Mouse (Mus musculus): Measurements from ENCODE around the gene Rps6ka2. TPM values are rescaled to one million over a fixed set of nuclear protein-coding genes. Genes with fewer than 3 reads are reported as not detected.
"Not testable (repeated sequence)": the region's sequence is repeated elsewhere in the genome, so short reads cannot be mapped to it uniquely, and the experiment has no call there.

Gene Rps6ka2
- total RNA-seq (2014; fragmentation: Nextera tagmentation) (not detected in 2 replicates), total RNA-seq (2017) (0.06 and 0.22 TPM in 2 replicates), polyA plus RNA-seq (2012) (not detected in 2 replicates)

DNA sequence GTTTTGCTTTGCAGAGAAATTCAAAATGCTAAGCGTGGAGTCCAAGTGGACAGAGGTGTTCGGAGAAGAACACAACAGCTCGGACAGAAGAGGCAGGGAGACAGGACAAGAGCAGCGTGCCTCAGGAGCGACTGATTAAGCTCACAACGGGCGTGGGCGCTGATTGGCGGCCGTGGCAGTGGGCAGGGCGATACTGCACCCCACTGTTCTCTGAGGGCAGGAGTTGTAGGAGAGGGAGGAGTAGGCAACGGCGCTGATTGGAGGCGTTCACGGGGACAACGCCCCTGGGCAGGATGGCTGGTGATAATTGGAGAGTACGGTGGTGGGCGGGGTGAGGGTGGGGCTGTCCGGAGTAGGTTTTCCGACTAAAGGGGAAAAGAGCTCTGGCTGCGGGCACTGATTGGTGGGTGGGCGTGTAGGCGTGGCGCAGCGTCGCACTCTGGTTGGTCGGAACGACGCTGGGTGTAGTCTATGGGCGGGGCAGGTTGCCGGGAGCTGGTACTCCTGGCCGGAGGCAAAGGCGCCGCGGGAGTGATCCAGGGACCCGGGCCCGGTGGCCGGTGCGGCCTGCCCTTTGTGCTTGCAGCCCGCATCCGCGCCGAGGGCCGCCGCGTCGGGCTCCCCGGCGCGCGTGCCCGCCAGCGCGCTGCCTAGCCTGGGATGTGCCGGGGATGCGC, at the start of gene Rps6ka2:
Gene Rps6ka2, plus strand, starts transcription at position 489 of the 677 bp plus-strand sequence.
- ATAC-seq (ENCODE audit: extremely low read depth, insufficient number of reproducible peaks, low FRiP score, poor library complexity, severe bottlenecking) (no peak), DNase-seq (ENCODE audit: low spot score) (no peak)
- no peaks in the 10 kb centered on the region for H3K4me1 ChIP-seq (ENCODE audit: insufficient read depth, low read depth, low read length)
- peaks cover 3% of the 10 kb centered on the region for H3K27me3 ChIP-seq (ENCODE audit: insufficient read depth, low read length)
- H3K9me3 ChIP-seq (replicated peaks) = peaks cover 13% of the 10 kb centered on the region
- no peaks in the 10 kb centered on the region for H3K36me3 ChIP-seq (replicated peaks)
- TF ChIP-seq GATA1 (IDR thresholded peaks at IDR 0.05; ENCODE audit: borderline replicate concordance, low read length) (no peak), TAL1 (conservative IDR thresholded peaks at IDR 0.05; ENCODE audit: low read depth, low read length) (no peak), CTCF (IDR thresholded peaks at IDR 0.05; ENCODE audit: low read depth, low read length) (no peak), POLR2AphosphoS5 (IDR thresholded peaks at IDR 0.05; ENCODE audit: insufficient replicate concordance, low read depth, low read length) (no peak), GATA2 (IDR thresholded peaks at IDR 0.05; ENCODE audit: borderline replicate concordance, low read depth, low read length) (no peak)
- H3K4me3 ChIP-seq (ENCODE audit: low read depth, low read length) = no peak within 1 kb of the TSS; the same call in 1 of the 2 replicates

DNA sequence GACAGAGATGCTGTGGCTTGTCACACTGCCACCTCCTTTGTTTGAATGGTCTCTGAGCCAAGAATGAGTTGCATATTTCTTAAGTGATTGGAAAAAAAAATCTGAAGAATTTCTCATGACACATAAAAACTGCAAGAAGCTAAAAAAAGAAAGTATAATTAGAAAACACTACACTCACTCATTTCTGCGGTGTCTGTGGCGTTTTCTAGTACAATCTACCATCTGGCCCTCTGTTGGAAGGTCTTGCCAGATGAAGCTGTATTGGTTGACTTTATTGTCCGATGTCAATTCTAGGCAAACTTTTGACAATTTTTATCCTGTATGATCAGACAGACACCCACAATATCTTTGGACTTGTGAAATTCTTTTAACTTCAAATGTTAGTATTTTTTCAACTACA, 49.1 kb upstream of the Rps6ka2 start:
- DNase-seq (ENCODE audit: low spot score); ATAC-seq (ENCODE audit: extremely low read depth, insufficient number of reproducible peaks, low FRiP score, poor library complexity, severe bottlenecking); H3K27me3 ChIP-seq (ENCODE audit: insufficient read depth, low read length); H3K9me3 ChIP-seq (replicated peaks); H3K4me1 ChIP-seq (ENCODE audit: insufficient read depth, low read depth, low read length); H3K36me3 ChIP-seq (replicated peaks); H3K4me3 ChIP-seq (ENCODE audit: low read depth, low read length): not testable (repeated sequence)

DNA sequence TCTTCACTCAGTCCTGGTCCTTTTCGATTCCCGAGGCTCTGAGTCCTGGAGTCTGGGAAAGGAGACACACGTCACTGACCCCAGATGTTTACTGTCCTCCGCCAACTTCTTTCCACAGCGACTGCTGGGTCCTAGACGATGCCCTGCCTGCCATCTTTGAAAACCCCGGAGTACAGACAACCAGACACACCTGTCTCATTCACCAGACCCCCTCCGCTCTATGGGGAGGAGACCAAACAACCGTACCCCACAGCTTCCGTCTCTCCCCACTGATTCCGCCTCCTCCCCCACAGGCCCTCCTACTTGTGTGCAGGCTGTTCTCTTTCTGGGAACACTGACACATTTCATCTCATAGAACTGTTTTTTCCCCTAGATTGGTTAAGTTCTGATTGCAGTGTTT, 47.4 kb upstream of the Rps6ka2 start:
- DNase-seq (ENCODE audit: low spot score); H3K4me1 ChIP-seq (ENCODE audit: insufficient read depth, low read depth, low read length); H3K9me3 ChIP-seq (replicated peaks); ATAC-seq (ENCODE audit: extremely low read depth, insufficient number of reproducible peaks, low FRiP score, poor library complexity, severe bottlenecking); H3K36me3 ChIP-seq (replicated peaks); H3K27me3 ChIP-seq (ENCODE audit: insufficient read depth, low read length); H3K4me3 ChIP-seq (ENCODE audit: low read depth, low read length): not testable (repeated sequence)

DNA sequence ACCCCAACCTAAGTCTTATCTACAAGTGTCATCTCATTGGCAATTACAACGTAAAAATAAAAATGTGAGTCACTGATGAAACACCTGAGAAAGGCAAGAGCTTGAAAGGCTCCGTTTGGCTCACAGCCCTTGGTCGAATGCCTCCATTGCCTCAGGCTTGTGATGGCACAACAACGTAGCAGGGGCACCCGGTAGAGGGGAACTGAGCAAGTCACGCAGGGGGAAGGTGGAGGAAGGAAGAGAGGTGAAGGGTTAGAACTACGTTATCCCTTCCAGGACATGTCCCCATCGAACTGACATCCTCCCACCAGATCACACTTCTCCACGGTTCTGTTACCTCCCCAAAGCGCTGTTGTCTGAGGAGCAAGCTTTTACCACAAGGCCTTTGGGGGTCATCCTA, 43.4 kb upstream of the Rps6ka2 start:
- not testable (repeated sequence) for H3K36me3 ChIP-seq (replicated peaks); H3K4me3 ChIP-seq (ENCODE audit: low read depth, low read length); H3K27me3 ChIP-seq (ENCODE audit: insufficient read depth, low read length); H3K9me3 ChIP-seq (replicated peaks); ATAC-seq (ENCODE audit: extremely low read depth, insufficient number of reproducible peaks, low FRiP score, poor library complexity, severe bottlenecking); DNase-seq (ENCODE audit: low spot score); H3K4me1 ChIP-seq (ENCODE audit: insufficient read depth, low read depth, low read length)

DNA sequence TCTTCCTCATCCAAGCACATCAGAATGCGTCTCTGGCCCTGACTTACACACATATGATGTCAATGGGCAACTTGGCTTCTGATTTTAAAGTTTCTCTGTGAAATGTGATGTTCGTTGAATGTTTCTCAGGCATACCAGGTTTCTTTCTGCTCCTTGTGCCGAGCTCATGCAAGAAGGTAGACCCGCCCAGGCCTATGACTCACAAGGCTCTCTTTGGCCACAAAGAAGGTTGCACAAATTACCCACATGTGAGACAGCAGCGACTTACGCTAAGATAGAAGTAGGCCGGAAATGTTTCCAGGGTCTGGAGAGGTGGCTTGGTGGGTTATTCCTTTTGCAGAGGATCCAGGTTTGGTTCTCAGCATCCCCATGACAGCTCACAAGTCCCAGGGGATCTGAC, 35.9 kb upstream of the Rps6ka2 start:
- DNase-seq (ENCODE audit: low spot score); H3K36me3 ChIP-seq (replicated peaks); H3K27me3 ChIP-seq (ENCODE audit: insufficient read depth, low read length); H3K4me3 ChIP-seq (ENCODE audit: low read depth, low read length); H3K4me1 ChIP-seq (ENCODE audit: insufficient read depth, low read depth, low read length); ATAC-seq (ENCODE audit: extremely low read depth, insufficient number of reproducible peaks, low FRiP score, poor library complexity, severe bottlenecking); H3K9me3 ChIP-seq (replicated peaks): not testable (repeated sequence)

DNA sequence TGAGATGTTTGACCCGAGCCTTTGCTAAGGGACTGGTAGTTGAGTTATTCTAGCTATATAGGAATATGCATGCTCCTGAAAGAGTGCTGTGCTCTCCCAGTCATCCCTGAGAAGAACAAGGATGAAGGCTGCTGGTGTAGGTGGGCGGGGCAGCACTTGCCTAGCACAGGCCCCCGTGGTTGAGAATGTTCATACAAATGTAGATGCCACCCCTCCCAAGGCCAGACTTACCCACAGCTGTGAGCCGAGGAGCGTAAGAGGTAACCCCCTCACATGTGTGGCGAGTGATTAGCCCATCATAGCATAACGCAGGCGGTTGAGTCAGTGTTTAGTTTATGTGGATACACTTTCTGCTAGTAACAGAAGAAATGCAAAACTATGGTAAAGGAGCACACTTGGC, 34.6 kb upstream of the Rps6ka2 start:
- H3K4me3 ChIP-seq (ENCODE audit: low read depth, low read length); H3K9me3 ChIP-seq (replicated peaks); ATAC-seq (ENCODE audit: extremely low read depth, insufficient number of reproducible peaks, low FRiP score, poor library complexity, severe bottlenecking); H3K36me3 ChIP-seq (replicated peaks); DNase-seq (ENCODE audit: low spot score); H3K4me1 ChIP-seq (ENCODE audit: insufficient read depth, low read depth, low read length); H3K27me3 ChIP-seq (ENCODE audit: insufficient read depth, low read length): not testable (repeated sequence)

DNA sequence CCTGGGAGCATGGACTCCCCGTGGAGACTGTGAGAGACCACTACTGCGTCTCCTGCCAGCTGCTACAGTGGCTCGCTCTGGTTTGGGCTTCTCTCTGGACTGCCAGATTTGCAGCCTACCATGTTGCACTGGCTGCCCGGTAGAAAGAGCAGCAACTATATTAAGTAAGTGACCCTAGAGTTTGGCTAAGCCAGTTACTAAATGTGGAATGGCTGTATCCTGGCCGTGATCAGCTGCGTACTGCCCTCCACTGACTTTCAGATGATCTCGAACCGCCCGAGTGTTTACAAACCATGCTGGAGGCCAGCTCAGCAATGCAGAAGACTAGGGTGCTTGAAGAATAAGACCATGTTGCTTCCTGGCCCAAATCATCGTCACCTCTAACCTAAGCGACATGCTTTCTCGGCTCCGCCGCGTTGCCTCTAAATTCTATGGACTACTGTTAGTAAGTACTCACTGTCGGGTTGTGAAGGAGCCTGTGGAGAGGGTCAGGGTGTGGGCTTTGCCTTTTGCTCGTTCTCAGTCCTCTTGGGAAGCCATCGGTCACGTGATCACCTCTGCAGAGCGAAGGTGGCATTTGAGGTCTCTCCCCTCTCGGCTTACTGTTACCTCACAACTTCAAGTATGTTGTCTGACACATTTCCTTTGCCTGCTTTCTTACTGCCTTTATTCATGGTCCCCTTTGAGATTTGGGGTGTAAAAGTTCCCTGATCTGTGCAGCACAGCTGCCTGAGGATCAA, 31.6 kb upstream of the Rps6ka2 start:
- Histone ChIP-seq H3K27me3 (ENCODE audit: insufficient read depth, low read length) (no peaks in the 10 kb centered on the region; the same call in 1 of the 2 replicates), H3K4me1 (ENCODE audit: insufficient read depth, low read depth, low read length) (no peaks in the 10 kb centered on the region), H3K9me3 (replicated peaks) (peaks cover 13% of the 10 kb centered on the region), H3K4me3 (ENCODE audit: low read depth, low read length) (no peak overlapping the region), H3K36me3 (replicated peaks) (no peaks in the 10 kb centered on the region)
- TF ChIP-seq CTCF (IDR thresholded peaks at IDR 0.05; ENCODE audit: low read depth, low read length) (no peak), GATA1 (IDR thresholded peaks at IDR 0.05; ENCODE audit: borderline replicate concordance, low read length) (no peak), GATA2 (IDR thresholded peaks at IDR 0.05; ENCODE audit: borderline replicate concordance, low read depth, low read length) (no peak), TAL1 (conservative IDR thresholded peaks at IDR 0.05; ENCODE audit: low read depth, low read length) (no peak), POLR2AphosphoS5 (IDR thresholded peaks at IDR 0.05; ENCODE audit: insufficient replicate concordance, low read depth, low read length) (no peak)
- DNase-seq (ENCODE audit: low spot score) = no peak
- no peak for ATAC-seq (ENCODE audit: extremely low read depth, insufficient number of reproducible peaks, low FRiP score, poor library complexity, severe bottlenecking)

All from G1E (cell line).